Mouse (Mus musculus) G1E-ER4 (cell line): ENCODE results near the gene Ankrd39. TPM values are rescaled to one million over a fixed set of nuclear protein-coding genes. Genes with fewer than 3 reads are reported as not detected.
"Not testable (repeated sequence)": the region's sequence is repeated elsewhere in the genome, so short reads cannot be mapped to it uniquely, and the experiment has no call there.

ENCODE experiments used
- GATA1 ChIP-seq: IDR thresholded peaks from one replicate; pipeline ENCODE4 v1.8.0; 2012; ENCODE audit warnings: low read length, inconsistent platforms
- polyA plus RNA-seq: library from polyadenylated mRNA; stranded (reverse); fragments of >175 nt; gene quantifications from 2 replicates; pipeline ENCODE4 v1.2.3, GENCODE M21; 2012

The Ankrd39 gene
- polyA plus RNA-seq, 1 experiment: 23.3 TPM

DNA sequence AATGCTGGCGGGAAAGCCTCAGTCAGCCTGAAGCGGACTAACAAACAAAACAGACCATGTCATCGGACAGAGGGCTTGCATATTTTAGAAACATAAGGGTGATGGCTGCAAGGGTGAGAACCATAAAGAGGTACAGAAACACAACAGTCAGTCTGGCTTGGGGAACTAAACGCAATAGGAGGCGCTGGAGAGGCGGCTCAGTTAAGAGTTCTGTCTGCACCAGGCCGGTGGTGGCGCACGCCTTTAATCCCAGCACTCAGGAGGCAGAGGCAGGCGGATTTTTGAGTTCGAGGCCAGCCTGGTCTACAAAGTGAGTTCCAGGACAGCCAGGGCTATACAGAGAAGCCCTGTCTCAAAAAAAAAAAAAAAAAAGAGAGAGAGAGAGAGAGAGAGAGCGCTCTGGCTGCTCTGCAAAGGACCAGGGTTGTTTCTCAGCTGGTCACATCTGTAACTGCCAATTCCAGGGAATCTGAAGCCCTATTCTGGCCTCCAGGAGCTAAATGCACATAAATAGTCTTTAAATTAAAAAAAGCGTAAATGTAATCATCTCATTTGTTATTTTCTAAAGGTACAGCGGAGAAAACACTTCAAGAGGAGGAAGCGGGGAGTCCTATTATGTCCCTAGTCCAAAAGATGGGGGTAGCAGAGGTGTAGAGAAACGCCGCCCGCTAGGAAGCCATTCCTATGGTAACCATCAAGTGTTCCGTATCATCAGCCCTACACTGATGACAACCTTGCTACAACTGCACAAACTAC lies 1.2 kb downstream of the Ankrd39 start:
- TF ChIP-seq GATA1: no peak

DNA sequence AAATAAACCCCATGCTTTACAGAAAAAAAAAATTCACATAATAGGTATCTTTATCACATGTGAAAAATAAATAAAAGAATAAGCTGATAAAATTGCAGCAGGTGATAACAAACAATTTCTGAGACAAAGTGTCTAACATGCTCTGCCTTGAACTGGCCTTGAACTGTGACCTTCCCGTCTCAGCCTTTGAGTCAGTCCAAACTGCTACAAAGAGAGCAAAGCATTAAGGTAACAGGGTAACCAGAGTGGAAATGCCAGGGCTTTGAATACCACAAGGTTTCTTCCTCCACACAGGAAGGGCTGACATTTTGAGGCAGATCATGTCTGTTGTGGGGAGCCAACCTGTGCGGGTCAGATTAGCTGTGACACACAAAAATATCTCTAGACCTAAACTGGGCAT lies 1.9 kb downstream of the Ankrd39 start:
- no peak for TF ChIP-seq GATA1

DNA sequence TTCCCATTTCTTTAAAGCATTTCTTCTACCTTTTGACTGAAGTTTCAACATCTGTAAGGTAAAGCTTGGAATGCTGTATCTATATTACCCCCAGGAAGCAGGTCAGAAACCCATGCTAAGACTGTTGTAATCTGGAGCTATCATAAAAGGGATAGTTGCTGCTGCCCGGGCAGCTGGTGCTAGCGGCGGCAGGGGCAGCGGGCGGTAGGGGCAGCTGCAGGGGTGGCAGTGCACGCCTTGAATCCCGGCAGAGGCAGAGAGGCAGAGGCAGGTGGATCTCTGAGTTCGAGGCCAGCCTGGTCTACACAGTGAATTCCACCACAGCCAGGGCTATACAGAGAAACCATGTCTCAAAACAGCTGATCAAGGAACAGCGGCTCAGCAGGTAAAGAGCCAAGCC lies 4.3 kb downstream of the Ankrd39 start:
- no peak for TF ChIP-seq GATA1

DNA sequence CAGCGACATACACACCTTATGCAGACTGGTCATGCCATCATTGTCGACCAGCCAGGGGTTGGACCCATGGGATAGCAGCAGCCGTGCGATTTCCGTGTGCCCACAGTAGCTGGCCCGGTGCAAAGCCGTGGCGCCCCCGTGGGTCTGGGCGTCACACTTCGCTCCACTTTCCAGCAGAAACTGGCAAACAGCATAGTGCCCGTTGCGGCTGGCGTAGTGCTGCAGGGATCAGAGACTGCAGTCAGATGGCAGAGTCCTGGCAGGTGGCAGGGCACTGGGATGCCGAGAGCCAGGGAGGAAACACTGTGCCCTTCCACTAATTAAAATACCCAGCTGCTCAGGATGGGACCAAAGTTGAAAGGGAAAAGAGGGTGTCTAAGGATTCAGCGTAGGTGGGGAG lies 5.4 kb downstream of the Ankrd39 start:
- TF ChIP-seq GATA1: no peak

DNA sequence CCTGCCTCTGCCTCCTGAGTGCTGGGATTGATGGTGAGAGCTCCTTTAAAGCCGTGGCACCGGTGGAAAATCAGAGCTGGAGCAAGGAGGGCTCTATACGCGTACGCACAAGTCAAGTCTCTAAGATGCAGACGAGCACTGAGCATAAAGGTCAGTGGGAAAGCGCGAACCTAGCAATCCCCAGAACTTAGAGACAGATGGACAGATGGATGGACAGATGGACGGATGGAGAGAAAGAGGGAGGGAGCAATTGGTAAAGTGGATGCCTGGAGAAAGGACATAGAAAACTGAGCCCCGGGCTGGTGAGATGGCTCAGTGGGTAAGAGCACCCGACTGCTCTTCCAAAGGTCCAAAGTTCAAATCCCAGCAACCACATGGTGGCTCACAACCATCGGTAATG lies 6.4 kb downstream of the Ankrd39 start:
- TF ChIP-seq GATA1: no peak

DNA sequence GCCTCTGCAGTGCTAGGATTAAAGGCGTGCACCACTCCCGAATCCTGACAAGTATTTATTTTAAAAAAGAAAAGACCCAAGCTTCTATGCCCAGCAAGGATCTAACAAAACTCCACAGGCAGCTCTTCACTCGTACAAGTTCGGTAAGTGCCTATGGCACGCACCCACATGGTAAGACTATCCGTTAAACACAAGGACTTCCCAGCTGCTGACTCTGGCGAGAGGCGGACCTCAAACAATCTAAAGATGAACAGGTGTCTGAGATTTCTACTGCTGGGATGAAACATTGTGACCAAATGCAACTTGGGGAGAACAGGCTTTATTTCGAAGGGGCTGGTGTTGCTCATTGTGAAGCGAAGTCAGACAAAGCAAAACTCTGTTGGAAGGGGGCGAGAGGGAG lies 7.1 kb downstream of the Ankrd39 start:
- no peak for TF ChIP-seq GATA1

DNA sequence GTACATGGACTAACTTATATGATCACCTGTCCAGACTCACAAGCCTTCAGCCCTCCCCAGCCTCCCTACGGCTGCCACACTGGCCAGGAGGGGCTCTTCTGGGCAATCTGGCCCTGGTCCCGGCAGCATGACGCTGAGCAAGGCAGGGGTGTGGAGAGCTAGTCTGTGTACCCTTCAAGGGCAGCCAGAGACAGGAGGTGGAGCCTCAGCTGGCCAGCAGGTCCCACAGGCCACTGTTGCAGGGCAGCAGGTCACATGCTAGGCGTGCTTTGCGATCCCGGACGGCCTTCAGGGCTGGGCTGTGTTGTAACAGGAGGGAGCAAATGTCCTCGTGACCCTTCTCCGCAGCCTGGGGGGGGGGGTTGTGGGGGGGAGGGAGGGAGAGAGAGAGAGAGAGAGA lies 8.1 kb downstream of the Ankrd39 start, which contains the start of gene Gm42417:
Gm42417 (minus strand) TSS at position 244 of the 400 bp plus-strand sequence.
- no peak for TF ChIP-seq GATA1

DNA sequence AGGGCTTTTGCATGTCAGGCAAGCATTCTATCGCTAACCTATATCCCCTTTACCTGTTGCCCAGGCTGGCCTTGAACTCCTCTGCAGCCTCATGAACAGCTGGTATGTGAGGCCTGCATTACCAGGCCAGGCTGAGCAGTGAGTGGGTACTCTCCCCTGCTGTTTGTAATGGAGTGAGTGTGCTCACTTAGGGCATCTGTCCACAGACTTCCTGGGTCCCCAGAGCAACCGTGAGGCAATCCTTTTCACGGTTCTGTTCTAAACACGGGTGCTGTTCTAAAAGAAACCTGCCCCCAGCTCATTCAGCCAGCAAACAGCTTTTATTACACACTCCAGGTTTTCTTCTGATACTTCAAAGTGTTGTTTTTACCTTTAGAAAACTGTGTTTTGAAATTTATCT lies 8.5 kb downstream of the Ankrd39 start:
- TF ChIP-seq GATA1: no peak

DNA sequence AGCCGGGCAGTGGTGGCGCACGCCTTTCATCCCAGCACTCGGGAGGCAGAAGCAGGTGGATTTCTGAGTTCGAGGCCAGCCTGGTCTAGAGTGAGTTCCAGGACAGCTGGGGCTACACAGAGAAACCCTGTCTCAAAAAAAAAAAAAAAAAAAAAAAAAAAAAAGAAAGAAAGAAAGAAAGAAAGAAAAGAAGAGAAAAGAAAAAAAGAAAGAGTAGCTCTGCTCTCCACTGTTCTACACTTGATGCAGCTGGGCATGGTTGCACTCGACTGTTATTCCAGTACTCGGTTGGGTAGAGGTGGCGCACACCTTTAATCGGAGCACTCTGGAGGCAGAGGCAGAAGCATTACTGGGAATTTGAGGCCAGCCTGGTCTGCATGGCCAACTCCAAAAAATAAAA lies 10.5 kb downstream of the Ankrd39 start, which contains the start of gene Ankrd23:
Ankrd23 (minus strand) TSS at position 101 of the 400 bp plus-strand sequence.
- not testable (repeated sequence) for TF ChIP-seq GATA1

DNA sequence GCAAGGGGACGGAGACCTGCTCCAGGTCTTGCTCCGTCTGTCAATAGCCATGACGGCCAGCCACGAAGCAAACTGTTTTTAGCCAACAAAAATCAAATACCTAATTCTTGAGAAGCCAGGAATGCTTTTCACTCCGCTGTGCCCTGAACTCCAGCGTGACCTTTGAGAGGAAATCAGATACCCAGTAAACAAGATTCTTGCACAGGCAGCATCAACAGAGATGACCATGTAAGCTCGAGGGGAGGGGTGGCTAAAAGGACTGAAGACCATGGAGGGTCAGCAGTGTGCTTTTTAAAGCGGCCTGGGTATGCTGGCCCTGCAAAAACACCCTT lies 10.9 kb downstream of the Ankrd39 start:
- no peak for TF ChIP-seq GATA1

DNA sequence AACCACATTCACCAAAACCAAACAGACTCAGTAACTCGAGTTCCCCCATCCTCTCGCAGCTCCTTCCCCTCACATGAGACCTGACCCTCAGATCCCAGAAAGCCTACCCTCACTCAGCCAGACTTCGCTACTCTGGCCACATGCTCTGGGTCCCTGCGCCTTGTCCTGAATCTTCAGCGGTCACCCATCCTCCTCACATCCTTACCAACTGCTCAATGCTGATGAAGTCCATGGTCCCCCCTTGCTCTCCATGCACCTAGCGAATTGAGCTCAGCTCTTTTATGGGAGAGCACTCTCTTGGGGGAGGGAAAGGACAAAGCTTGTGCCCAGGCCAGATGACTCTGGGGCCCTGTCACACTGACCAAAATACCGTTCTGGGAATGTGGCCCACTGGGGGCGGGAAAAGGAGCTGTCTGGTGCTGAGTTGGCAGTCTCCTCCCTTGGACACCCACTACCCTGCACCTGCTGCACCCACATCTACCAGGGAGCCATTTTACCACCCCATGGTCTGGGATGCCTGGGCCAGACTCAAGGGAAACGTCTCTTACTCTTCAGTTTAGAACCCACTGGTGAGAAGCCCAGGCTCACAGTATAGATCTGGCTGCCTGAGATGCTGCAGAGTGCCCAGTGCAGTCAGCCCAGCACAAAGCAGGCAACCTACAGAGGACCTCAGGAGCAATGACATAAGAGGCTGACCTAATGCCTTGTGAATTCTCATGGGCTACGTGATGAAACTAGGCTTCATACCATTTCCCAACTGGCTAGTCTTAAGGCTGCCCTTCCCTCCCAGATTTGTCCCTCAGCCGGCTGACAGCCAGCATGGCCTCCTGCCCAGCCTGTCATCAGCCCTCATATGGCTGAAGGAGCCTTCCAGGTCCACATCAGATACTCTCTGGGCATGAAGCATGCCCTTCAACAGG lies 11.5 kb downstream of the Ankrd39 start:
- TF ChIP-seq GATA1: no peak

DNA sequence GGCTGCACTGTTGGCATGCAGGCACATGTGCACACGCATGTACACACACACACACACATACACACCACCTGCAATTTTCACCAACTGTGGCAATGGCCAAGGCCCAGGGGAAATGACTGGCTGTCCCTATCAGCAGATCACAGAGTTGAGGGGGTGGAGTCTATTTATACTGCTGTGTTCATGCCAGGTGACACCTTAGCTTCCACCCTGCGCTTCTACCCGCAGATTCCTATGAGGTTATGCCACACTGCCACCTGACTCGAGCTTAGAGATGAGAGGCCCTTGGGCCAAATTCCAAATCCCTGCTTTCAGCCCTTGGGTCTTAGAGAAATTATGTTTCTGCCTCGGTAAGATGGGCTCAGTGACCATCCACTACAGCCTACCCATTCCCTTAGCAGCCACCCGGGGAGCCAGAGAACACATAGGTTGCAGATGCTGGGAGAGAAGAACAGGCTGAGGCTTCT lies 12.6 kb downstream of the Ankrd39 start:
- TF ChIP-seq GATA1: no peak

DNA sequence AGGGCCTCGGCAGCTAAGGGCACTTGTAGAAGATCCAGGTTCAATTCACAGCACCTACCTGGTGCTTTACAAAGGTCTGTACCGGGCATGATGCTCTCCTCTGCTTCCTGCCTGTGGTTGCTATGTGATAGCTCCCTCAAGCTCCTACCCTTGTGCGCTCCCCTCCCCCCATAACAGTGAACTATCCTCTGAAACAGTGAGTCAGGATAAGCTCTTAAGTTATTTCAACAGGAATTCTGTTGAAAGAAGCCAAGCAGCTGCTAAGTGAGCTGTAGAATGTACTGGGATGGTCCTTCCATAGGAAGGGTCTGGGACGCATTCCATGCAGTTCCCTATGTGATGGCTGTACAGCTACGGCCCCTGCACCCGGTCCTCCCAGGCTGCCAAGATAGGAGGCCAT lies 13.7 kb downstream of the Ankrd39 start:
- no peak for TF ChIP-seq GATA1

DNA sequence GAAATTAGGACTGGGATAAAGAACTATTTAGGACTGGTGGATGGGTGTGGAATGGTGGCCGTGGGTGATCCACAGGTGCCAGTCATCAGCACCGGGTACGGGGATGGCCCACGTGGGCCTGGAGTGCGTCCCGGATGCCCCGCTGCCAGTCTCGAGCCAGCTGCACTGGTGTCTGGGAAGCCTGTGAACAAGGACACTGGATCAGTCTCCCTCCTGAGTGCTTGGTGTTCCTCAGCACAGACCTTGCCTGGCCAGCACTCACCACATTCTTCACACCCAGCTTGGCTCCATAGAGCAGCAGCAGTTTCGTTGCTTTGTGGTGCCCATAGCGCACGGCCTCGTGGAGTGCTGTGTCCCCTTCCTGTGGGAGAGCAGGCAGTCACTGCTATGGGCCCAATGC lies 15.8 kb downstream of the Ankrd39 start:
- no peak for TF ChIP-seq GATA1

DNA sequence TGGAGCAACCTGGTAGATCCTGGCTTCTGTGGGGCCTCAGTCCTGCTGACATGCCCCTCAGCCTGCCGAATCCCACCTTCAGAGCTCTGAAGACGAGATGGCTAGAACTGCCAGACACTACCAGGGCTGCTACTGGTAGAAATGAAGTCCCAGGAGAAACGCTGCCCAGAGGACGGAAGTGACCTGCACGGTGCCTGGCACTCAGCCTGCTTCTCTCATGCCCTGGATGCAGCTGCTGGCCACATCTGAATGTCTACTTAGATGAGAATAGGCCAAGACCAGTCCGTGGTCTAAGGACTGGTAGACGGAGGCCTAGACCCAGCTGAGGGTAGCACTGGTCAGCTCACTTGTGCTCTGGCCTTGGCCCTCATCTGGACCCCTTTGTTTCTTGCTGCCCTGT lies 16.3 kb downstream of the Ankrd39 start:
- TF ChIP-seq GATA1: no peak

DNA sequence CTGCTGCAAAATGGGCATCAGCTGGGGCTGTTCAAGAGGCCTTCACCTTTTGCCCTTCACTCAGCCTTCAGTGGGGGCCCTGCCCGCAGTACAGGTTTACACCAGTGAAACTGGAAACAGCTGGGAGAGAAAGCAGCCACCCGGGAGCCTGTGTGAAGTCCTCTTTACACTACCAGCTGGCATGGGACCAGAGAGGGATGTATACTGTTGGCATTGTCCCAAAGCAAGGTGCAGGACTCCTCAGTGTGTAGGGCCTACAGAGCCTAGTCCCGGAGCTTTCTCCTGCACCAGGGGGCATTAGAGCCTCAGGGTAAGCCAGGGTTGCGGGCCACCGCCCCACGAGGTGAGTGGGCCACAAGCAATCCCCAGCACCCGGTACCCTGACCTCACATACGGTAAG lies 16.8 kb downstream of the Ankrd39 start:
- no peak for TF ChIP-seq GATA1
